In the genomic region with DNA sequence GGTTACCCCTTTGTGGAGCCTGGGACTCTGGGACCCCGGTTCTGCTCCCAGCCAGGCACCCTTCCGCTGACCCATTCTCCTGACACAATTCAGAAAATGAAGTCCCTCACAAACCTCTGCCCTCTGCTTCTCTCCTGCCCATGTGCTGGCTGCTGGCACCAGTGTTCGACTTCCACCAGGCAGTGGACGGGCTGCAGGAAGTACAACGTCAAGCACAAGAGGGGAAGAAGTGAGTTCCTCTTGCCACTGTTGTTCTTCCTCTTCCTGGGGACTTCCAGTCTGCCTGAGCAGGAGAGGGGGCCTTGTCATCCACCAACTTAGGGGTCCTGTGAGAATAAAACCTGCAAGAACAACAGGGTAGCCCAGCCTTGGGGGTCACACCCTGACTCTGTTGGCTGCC, we compare ENCODE assay signal across 15 mouse cellular contexts. TPM values are rescaled to one million over a fixed set of nuclear protein-coding genes. Genes with fewer than 3 reads are reported as not detected.
A peak's percentile ranks its signal among the peaks of the same experiment; 100 is the strongest.
DNase-seq lines count a peak whose midpoint lies in the region; ATAC-seq and TF ChIP-seq lines count a peak whose summit lies in the region.
"Had no signal": no experiment of that assay in that cellular context is flagged by ENCODE, and none has a peak within 500 bp of the region (broad histone marks: within the 10 kb centered on the region; RNA-seq: fewer than 3 reads in every experiment).

No protein-coding gene starts in this region.

- TF ChIP-seq POLR2A in lung, adult 2 months (IDR thresholded peaks at IDR 0.05; ENCODE audit: borderline replicate concordance, extremely low read depth, low read depth, low read length): no peak

- peak; percentile 31 for ATAC-seq in granulocyte monocyte progenitor cell, adult 5-6 weeks (replicated peaks; ENCODE audit: poor library complexity, severe bottlenecking)
- ATAC-seq in megakaryocyte progenitor cell, adult 5-6 weeks (replicated peaks; ENCODE audit: poor library complexity): 0 out of 2 replicates have a peak, but pooled peaks have one; percentile 13
- ATAC-seq: midbrain, embryonic 16.5 days had no signal

- TF ChIP-seq CTCF in lung, adult 2 months (IDR thresholded peaks at IDR 0.05; ENCODE audit: insufficient read depth, low read length): no peak

- peak; percentile 33 to 37 for DNase-seq in lung, adult 18-20 months
- no peak for DNase-seq in lung, adult 2 months
- DNase-seq in MEL-GATA-1-ER (ENCODE audit: extremely low read depth, low read depth): peak; percentile 53
- DNase-seq in right cerebral cortex, postnatal 36 days (ENCODE audit: low spot score in 2 of 2): no peak
- DNase-seq in cerebellum, adult 11-12 months: no peak
- DNase-seq: cerebellum, postnatal 36 days; heart, postnatal 4 days; kidney, postnatal 10 days; layer of hippocampus, adult 9-11 months; left cerebral cortex, postnatal 4 days had no signal

- peaks cover 17% of the 10 kb centered on the region for H3K4me1 ChIP-seq in lung, adult 2 months (ENCODE audit: control insufficient read depth, insufficient read depth, low read length)

- 48% methylated on average over 5 of the region's 5 CpGs for WGBS in lung, adult 2 months

- H3K4me3 ChIP-seq in lung, adult 2 months (replicated peaks; ENCODE audit: extremely low read depth, low read depth, low read length): no peak overlapping the region
- H3K4me3 ChIP-seq: embryonic facial prominence, embryonic 12.5 days; neural tube, embryonic 13.5 days had no signal

RNA-seq across cellular contexts. Expression of a gene that starts 11.6 kb away (rescaled TPM):
- 58.6 and 66.5 TPM in 2 replicates for polyA plus RNA-seq in lung, adult 2 months (2012; rRNA removed)
- total RNA-seq in granulocyte monocyte progenitor cell, adult 5-6 weeks (2014; fragmentation: Nextera tagmentation): 113 and 231 TPM in 2 replicates
- total RNA-seq in granulocyte monocyte progenitor cell, adult 5-6 weeks (2017): 339 TPM in 2 replicates
- 163 and 168 TPM in 2 replicates for total RNA-seq in megakaryocyte progenitor cell, adult 5-6 weeks (2015)
- 291 and 325 TPM in 2 replicates for total RNA-seq in megakaryocyte progenitor cell, adult 5-6 weeks (2017)

RNA-seq across cellular contexts. Expression of a gene that starts 13.1 kb away (rescaled TPM):
- 33.3 and 39.0 TPM in 2 replicates for polyA plus RNA-seq in lung, adult 2 months (2012; rRNA removed)
- total RNA-seq in granulocyte monocyte progenitor cell, adult 5-6 weeks (2014; fragmentation: Nextera tagmentation): 128 and 139 TPM in 2 replicates
- total RNA-seq in granulocyte monocyte progenitor cell, adult 5-6 weeks (2017): 109 and 122 TPM in 2 replicates
- total RNA-seq in megakaryocyte progenitor cell, adult 5-6 weeks (2015): 113 and 131 TPM in 2 replicates
- 113 and 126 TPM in 2 replicates for total RNA-seq in megakaryocyte progenitor cell, adult 5-6 weeks (2017)

RNA-seq across cellular contexts. Expression of a gene that starts 41.8 kb away (rescaled TPM):
- 166 and 187 TPM in 2 replicates for polyA plus RNA-seq in lung, adult 2 months (2012; rRNA removed)
- 118 and 134 TPM in 2 replicates for total RNA-seq in granulocyte monocyte progenitor cell, adult 5-6 weeks (2014; fragmentation: Nextera tagmentation)
- 73.9 and 101 TPM in 2 replicates for total RNA-seq in granulocyte monocyte progenitor cell, adult 5-6 weeks (2017)
- 84.3 and 85.6 TPM in 2 replicates for total RNA-seq in megakaryocyte progenitor cell, adult 5-6 weeks (2015)
- total RNA-seq in megakaryocyte progenitor cell, adult 5-6 weeks (2017): 74.8 and 96.1 TPM in 2 replicates

RNA-seq across cellular contexts. Expression of a gene that starts 44.3 kb away (rescaled TPM):
- 28.0 and 33.6 TPM in 2 replicates for polyA plus RNA-seq in lung, adult 2 months (2012; rRNA removed)
- 18.1 and 23.3 TPM in 2 replicates for total RNA-seq in granulocyte monocyte progenitor cell, adult 5-6 weeks (2014; fragmentation: Nextera tagmentation)
- 3.6 and 7.8 TPM in 2 replicates for total RNA-seq in granulocyte monocyte progenitor cell, adult 5-6 weeks (2017)
- total RNA-seq in megakaryocyte progenitor cell, adult 5-6 weeks (2015): 11.0 and 13.6 TPM in 2 replicates
- 4.8 and 7.1 TPM in 2 replicates for total RNA-seq in megakaryocyte progenitor cell, adult 5-6 weeks (2017)

RNA-seq across cellular contexts. Expression of a gene that starts 45.7 kb away (rescaled TPM):
- polyA plus RNA-seq in lung, adult 2 months (2012; rRNA removed): 40.9 and 51.2 TPM in 2 replicates
- 1.0 and 5.4 TPM in 2 replicates for total RNA-seq in granulocyte monocyte progenitor cell, adult 5-6 weeks (2014; fragmentation: Nextera tagmentation)
- 0.82 and 1.3 TPM in 2 replicates for total RNA-seq in granulocyte monocyte progenitor cell, adult 5-6 weeks (2017)
- 1.8 and 2.1 TPM in 2 replicates for total RNA-seq in megakaryocyte progenitor cell, adult 5-6 weeks (2015)
- total RNA-seq in megakaryocyte progenitor cell, adult 5-6 weeks (2017): 0.54 and 0.92 TPM in 2 replicates

Comparison
In these comparisons a context has a peak if more than half of its experiments do, and no peak if none do; other contexts are left out.
1. DNase-seq: peak in lung, adult 18-20 months (2 of 2) and MEL-GATA-1-ER (single experiment); none in lung, adult 2 months (single experiment), right cerebral cortex, postnatal 36 days (0 of 2) and cerebellum, adult 11-12 months (single experiment).